Mouse (Mus musculus): Measurements from ENCODE around the gene Akain1.

DNA sequence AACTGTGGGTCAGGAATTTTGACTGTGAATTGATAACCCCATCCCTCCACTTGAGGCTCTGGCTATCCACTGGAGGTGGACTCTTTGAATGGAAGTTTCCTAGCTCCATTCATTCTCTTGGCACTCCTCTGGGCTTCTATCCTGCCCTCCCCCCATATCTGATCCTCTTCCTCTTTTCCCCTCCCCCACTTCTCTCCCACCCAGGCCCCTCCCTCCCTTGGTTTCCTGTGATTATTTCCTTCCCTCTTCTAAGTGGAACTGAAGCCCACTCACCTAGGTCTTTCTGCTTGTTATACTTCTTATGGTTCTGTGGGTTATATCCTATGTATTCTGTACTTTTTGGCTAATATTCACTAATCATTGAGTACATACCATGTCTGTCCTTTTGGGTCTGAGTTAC, 9.6 kb downstream of the Akain1 start:
- no peak for TF ChIP-seq EP300 (IDR thresholded peaks at IDR 0.05; ENCODE audit: low read depth)
- no peak for TF ChIP-seq CTCF (IDR thresholded peaks at IDR 0.05; ENCODE audit: low read depth)
